Mouse (Mus musculus): ENCODE results near the gene Khnyn.

- TF ChIP-seq TCF12 (IDR thresholded peaks at IDR 0.05; ENCODE audit: insufficient read depth, poor library complexity, severe bottlenecking) = no peak
- TF ChIP-seq MAX (IDR thresholded peaks at IDR 0.05; ENCODE audit: low read depth) = no peak
- TF ChIP-seq POLR2A (IDR thresholded peaks at IDR 0.05; ENCODE audit: insufficient read length, low read depth) = no peak
- TF ChIP-seq CEBPB (IDR thresholded peaks at IDR 0.05; ENCODE audit: insufficient read depth, poor library complexity, severe bottlenecking) = no peak
Observed at GRCm38 (mm10) chr14:55868230-55869026, 16.3 kb upstream of the Khnyn start.

Data from myocyte (in vitro differentiated cells).